Mouse (Mus musculus): ENCODE results near the gene Cyp4f13. TPM values are rescaled to one million over a fixed set of nuclear protein-coding genes. Genes with fewer than 3 reads are reported as not detected.

The Cyp4f13 gene
- polyA plus RNA-seq, 1 experiment from 2014 or later = 27.1 TPM

- H3K27me3 ChIP-seq (ENCODE audit: insufficient read depth, low read length) = no peaks in the 10 kb centered on the region
- peak within 1 kb of the TSS; percentile 94 for H3K4me2 ChIP-seq (ENCODE audit: low read depth, low read length)
- peak within 1 kb of the TSS; percentile 86 for H3K4me3 ChIP-seq (ENCODE audit: low read depth, low read length)
- DNase-seq = peak; percentile 91
- TF ChIP-seq EP300 (IDR thresholded peaks at IDR 0.05; ENCODE audit: low read depth) = peak; percentile 75
- no peak for TF ChIP-seq CTCF (IDR thresholded peaks at IDR 0.05; ENCODE audit: low read depth)
- H3K36me3 ChIP-seq (replicated peaks; ENCODE audit: insufficient read depth, low read length) = no peaks in the 10 kb centered on the region
- WGBS (ENCODE audit: insufficient replicate concordance) = under 1% methylated on average over 33 of the region's 33 CpGs
- peak; percentile 98 for ATAC-seq
- H3K27ac ChIP-seq (ENCODE audit: low read depth) = peak within 1 kb of the TSS; percentile 96
- H3K9ac ChIP-seq (replicated peaks) = peak within 1 kb of the TSS; percentile 72
- no peaks in the 10 kb centered on the region for H3K9me3 ChIP-seq (ENCODE audit: low read length)
- peaks cover 18% of the 10 kb centered on the region for H3K4me1 ChIP-seq (ENCODE audit: insufficient read depth)
These were observed 18.6 kb upstream of the Cyp4f13 start, which contains the start of gene Zfp472 for GRCm38 (mm10) chr17:32965623-32966290. Gene Zfp472, plus strand, starts transcription at chr17:32965814.

- Histone ChIP-seq H3K27me3 (ENCODE audit: insufficient read depth, low read length) (no peaks in the 10 kb centered on the region), H3K4me1 (ENCODE audit: insufficient read depth) (peaks cover 18% of the 10 kb centered on the region), H3K4me3 (ENCODE audit: low read depth, low read length) (peak overlapping the region; percentile 86), H3K9ac (replicated peaks) (peak overlapping the region; percentile 72), H3K36me3 (replicated peaks; ENCODE audit: insufficient read depth, low read length) (no peaks in the 10 kb centered on the region), H3K9me3 (ENCODE audit: low read length) (no peaks in the 10 kb centered on the region), H3K27ac (ENCODE audit: low read depth) (peak overlapping the region; percentile 96), H3K4me2 (ENCODE audit: low read depth, low read length) (peak overlapping the region; percentile 94)
- ATAC-seq (no peak; the same call in 1 of the 2 replicates), DNase-seq (peak; percentile 24)
- TF ChIP-seq CTCF (IDR thresholded peaks at IDR 0.05; ENCODE audit: low read depth) (no peak), EP300 (IDR thresholded peaks at IDR 0.05; ENCODE audit: low read depth) (no peak)
- under 1% methylated on average over 14 of the region's 14 CpGs for WGBS (ENCODE audit: insufficient replicate concordance)
These were observed 18.0 kb upstream of the Cyp4f13 start for GRCm38 (mm10) chr17:32965253-32965622.

GRCm38 (mm10) chr17:32951441-32951840, 4.2 kb upstream of the Cyp4f13 start:
- peak; percentile 87 for DNase-seq
- Histone ChIP-seq H3K9ac (replicated peaks) (no peak overlapping the region), H3K4me2 (ENCODE audit: low read depth, low read length) (no peak overlapping the region), H3K27me3 (ENCODE audit: insufficient read depth, low read length) (no peaks in the 10 kb centered on the region), H3K27ac (ENCODE audit: low read depth) (no peak overlapping the region), H3K9me3 (ENCODE audit: low read length) (no peaks in the 10 kb centered on the region), H3K4me3 (ENCODE audit: low read depth, low read length) (no peak overlapping the region), H3K36me3 (replicated peaks; ENCODE audit: insufficient read depth, low read length) (no peaks in the 10 kb centered on the region), H3K4me1 (ENCODE audit: insufficient read depth) (peaks cover 13% of the 10 kb centered on the region)
- no peak for ATAC-seq
- 22% methylated on average over 16 of the region's 16 CpGs for WGBS (ENCODE audit: insufficient replicate concordance)
- TF ChIP-seq CTCF (IDR thresholded peaks at IDR 0.05; ENCODE audit: low read depth) (peak; percentile 89), EP300 (IDR thresholded peaks at IDR 0.05; ENCODE audit: low read depth) (no peak)

GRCm38 (mm10) chr17:32951006-32951405, 3.8 kb upstream of the Cyp4f13 start:
- H3K4me3 ChIP-seq (ENCODE audit: low read depth, low read length) = no peak overlapping the region
- WGBS (ENCODE audit: insufficient replicate concordance) = 62% methylated on average over 11 of the region's 11 CpGs
- H3K27ac ChIP-seq (ENCODE audit: low read depth) = no peak overlapping the region

GRCm38 (mm10) chr17:32950136-32950535, 2.9 kb upstream of the Cyp4f13 start:
- 75% methylated on average over 3 of the region's 3 CpGs for WGBS (ENCODE audit: insufficient replicate concordance)
- H3K9me3 ChIP-seq (ENCODE audit: low read length) = no peaks in the 10 kb centered on the region
- H3K4me3 ChIP-seq (ENCODE audit: low read depth, low read length) = no peak overlapping the region
- TF ChIP-seq CTCF (IDR thresholded peaks at IDR 0.05; ENCODE audit: low read depth) (no peak), EP300 (IDR thresholded peaks at IDR 0.05; ENCODE audit: low read depth) (no peak)
- H3K27ac ChIP-seq (ENCODE audit: low read depth) = no peak overlapping the region
- no peak overlapping the region for H3K4me2 ChIP-seq (ENCODE audit: low read depth, low read length)
- ATAC-seq = no peak
- DNase-seq = no peak
- peaks cover 21% of the 10 kb centered on the region for H3K4me1 ChIP-seq (ENCODE audit: insufficient read depth)
- no peak overlapping the region for H3K9ac ChIP-seq (replicated peaks)
- no peaks in the 10 kb centered on the region for H3K27me3 ChIP-seq (ENCODE audit: insufficient read depth, low read length)
- H3K36me3 ChIP-seq (replicated peaks; ENCODE audit: insufficient read depth, low read length) = peaks cover 4% of the 10 kb centered on the region; the same call in 1 of the 2 replicates

More at GRCm38 (mm10) chr17:32951006-32951405, 3.8 kb upstream of the Cyp4f13 start:
- no peaks in the 10 kb centered on the region for H3K36me3 ChIP-seq (replicated peaks; ENCODE audit: insufficient read depth, low read length)
- TF ChIP-seq CTCF (IDR thresholded peaks at IDR 0.05; ENCODE audit: low read depth) (no peak), EP300 (IDR thresholded peaks at IDR 0.05; ENCODE audit: low read depth) (no peak)
- H3K9ac ChIP-seq (replicated peaks) = no peak overlapping the region
- H3K27me3 ChIP-seq (ENCODE audit: insufficient read depth, low read length) = no peaks in the 10 kb centered on the region
- no peak overlapping the region for H3K4me2 ChIP-seq (ENCODE audit: low read depth, low read length)
- no peaks in the 10 kb centered on the region for H3K9me3 ChIP-seq (ENCODE audit: low read length)
- ATAC-seq (no peak), DNase-seq (no peak)
- H3K4me1 ChIP-seq (ENCODE audit: insufficient read depth) = peaks cover 17% of the 10 kb centered on the region

GRCm38 (mm10) chr17:32946716-32947115, 486 bp downstream of the Cyp4f13 start:
- H3K27ac ChIP-seq (ENCODE audit: low read depth) = peak overlapping the region; percentile 97
- ATAC-seq = peak; percentile 35

More at GRCm38 (mm10) chr17:32946716-32947115, 486 bp downstream of the Cyp4f13 start:
- H3K9ac ChIP-seq (replicated peaks) = peak overlapping the region; percentile 85
- H3K4me2 ChIP-seq (ENCODE audit: low read depth, low read length) = peak overlapping the region; percentile 94
- H3K9me3 ChIP-seq (ENCODE audit: low read length) = no peaks in the 10 kb centered on the region
- H3K4me1 ChIP-seq (ENCODE audit: insufficient read depth) = peaks cover 21% of the 10 kb centered on the region
- no peaks in the 10 kb centered on the region for H3K27me3 ChIP-seq (ENCODE audit: insufficient read depth, low read length)
- peak overlapping the region; percentile 76 for H3K4me3 ChIP-seq (ENCODE audit: low read depth, low read length)
- H3K36me3 ChIP-seq (replicated peaks; ENCODE audit: insufficient read depth, low read length) = peaks cover 4% of the 10 kb centered on the region; the same call in 1 of the 2 replicates
- 26% methylated on average over 9 of the region's 9 CpGs for WGBS (ENCODE audit: insufficient replicate concordance)
- TF ChIP-seq CTCF (IDR thresholded peaks at IDR 0.05; ENCODE audit: low read depth) (no peak), EP300 (IDR thresholded peaks at IDR 0.05; ENCODE audit: low read depth) (no peak)
- no peak for DNase-seq
